Mouse (Mus musculus) midbrain, embryonic 13.5 days (tissue): Measurements from ENCODE around the gene Vmn1r3. TPM values are rescaled to one million over a fixed set of nuclear protein-coding genes. Genes with fewer than 3 reads are reported as not detected.

Experiments
- polyA plus RNA-seq: library from polyadenylated mRNA; unstranded; fragments of >200 nt; fragmentation: Nextera tagmentation; extraction: Ambion mirVana; gene quantifications from 2 replicates; pipeline ENCODE4 v1.2.1, GENCODE M21; 2015

Vmn1r3 gene
- polyA plus RNA-seq, 1 experiment from 2014 or later: not detected

Other genes with a start within 250 kb of the Vmn1r3 start
- gene Vmn1r2, start 18.0 kb downstream of the Vmn1r3 start, polyA plus RNA-seq: not detected in 2 replicates